Mouse (Mus musculus): Measurements from ENCODE around the gene Krt7.

DNA sequence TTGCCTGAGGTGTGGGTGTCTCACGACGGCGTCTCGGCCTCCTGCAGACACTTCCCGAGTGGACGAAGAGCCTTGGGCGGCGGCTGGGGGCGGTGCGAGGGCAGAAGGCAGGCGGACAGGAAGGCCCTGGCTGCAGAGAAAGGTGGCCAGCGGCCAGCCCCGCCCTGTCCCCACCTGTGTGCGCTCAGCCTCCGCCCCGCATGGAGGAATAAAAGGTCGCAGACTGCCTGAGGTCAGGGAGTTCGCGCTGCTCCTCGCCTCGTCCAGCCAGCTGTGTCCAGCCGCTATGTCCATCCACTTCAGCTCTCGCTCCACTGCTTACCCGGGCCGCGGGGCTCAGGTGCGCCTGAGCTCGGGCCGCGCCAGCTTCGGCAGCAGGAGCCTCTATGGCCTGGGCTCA lies 1.3 kb downstream of the Krt7 start:
- TF ChIP-seq MEF2A (IDR thresholded peaks at IDR 0.05; ENCODE audit: borderline replicate concordance, low read depth, low read length) = no peak
- no peak for TF ChIP-seq POLR2A (IDR thresholded peaks at IDR 0.05; ENCODE audit: low read depth, low read length)
- no peak for TF ChIP-seq GABPA (IDR thresholded peaks at IDR 0.05; ENCODE audit: insufficient replicate concordance, low read depth, low read length)
